Mouse (Mus musculus) stomach, postnatal 0 days (tissue): ENCODE results near the gene Copg2.

Experiments used
- CTCF ChIP-seq: IDR thresholded peaks from 2 replicates; pipeline ENCODE4 v1.5.1; 2016; ENCODE audit warnings: antibody characterized with exemption, low read depth, mild to moderate bottlenecking, moderate library complexity
- EP300 ChIP-seq: optimal IDR thresholded peaks from 2 replicates; pipeline ENCODE3; 2016; ENCODE audit warnings: antibody characterized with exemption

DNA sequence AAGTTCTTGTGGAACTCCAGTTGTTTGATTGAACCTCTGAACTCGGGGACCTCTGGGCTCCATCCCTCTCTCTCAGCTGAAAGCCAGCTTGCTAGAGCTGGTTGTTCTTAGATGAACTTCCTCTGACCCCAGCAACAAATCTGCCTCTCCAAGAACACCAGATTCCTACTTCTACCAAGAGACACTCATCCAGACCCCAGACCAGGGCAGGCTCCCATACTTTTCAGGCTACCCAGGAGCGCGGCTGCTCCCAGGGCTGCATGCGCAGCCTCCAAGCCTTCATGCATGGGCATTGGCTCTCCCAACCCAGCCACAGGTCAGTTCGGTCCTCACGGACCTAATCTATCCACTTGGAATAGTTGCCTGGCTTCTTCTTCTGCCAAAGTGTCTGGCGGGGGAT, 173.3 kb downstream of the Copg2 start, which contains the start of gene Mest:
- TF ChIP-seq EP300 (no peak), CTCF (no peak)
